Mouse (Mus musculus): ENCODE results near the gene Cphx3.
"Not testable (repeated sequence)": the region's sequence is repeated elsewhere in the genome, so short reads cannot be mapped to it uniquely, and the experiment has no call there.

Gene Cphx3

DNA sequence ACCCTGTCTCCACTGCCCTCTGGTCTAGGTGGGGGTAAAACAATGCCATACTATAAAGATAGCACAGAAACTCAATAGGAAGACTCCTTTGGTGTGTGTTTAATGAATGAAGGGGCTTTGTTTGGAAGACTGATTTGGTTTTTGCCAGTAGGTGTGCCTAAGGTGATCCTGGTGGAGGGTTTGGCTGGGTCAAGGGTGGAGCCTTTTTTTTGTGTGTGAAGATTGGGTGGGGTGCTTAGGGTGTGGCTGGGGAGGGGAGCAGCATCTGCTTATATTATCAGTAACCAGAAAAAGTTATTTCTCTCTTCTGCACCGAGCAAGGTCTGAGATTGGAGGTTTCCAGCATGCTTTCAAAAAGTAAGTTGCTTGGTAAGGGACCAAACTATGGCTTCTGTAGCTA lies at the start of gene Cphx3:
TSS of gene Cphx3 (plus strand) at position 301 of the 400 bp plus-strand sequence.
- not testable (repeated sequence) for DNase-seq (ENCODE audit: low read depth)

DNA sequence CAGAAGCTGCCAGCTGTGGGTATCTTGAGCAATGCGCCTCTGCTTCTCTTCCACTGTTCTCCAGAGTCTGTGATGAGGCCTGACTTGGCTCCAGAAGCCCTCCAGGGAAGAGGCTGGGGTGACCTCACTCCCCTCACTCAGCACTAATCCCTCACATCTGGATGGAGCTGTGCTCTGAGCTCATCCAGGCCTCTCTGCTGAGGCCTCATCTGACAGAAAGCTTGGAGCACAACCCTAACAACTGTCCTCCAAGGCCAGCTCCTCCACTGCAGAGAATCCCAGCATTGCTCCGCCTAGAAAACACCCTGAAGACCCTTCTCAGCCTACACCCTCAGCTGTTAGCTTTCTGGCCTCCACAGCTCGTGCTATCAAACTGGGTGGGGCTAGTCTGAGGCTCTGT lies 47.7 kb upstream of the Cphx3 start:
- not testable (repeated sequence) for DNase-seq (ENCODE audit: low read depth)

DNA sequence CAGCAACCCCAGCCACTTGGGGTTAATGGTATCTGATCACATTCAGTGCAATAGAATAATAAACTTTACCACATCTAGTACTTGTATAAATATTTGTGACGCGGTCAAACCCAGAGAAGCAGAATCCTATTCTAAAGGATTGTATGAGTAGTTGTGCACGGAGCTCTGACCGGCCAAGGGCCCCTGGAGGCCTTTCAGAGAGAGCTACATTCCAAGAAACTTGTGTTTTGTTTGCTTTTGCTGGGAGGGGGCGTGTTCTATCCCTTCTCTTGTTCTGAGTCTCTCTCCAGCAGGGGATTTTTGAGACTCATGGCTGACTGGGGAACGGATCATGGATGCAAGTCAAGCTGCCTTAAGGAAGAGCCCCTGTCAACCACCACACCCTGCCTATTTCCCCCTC lies 46.7 kb upstream of the Cphx3 start:
- DNase-seq (ENCODE audit: low read depth), result not testable (repeated sequence)

DNA sequence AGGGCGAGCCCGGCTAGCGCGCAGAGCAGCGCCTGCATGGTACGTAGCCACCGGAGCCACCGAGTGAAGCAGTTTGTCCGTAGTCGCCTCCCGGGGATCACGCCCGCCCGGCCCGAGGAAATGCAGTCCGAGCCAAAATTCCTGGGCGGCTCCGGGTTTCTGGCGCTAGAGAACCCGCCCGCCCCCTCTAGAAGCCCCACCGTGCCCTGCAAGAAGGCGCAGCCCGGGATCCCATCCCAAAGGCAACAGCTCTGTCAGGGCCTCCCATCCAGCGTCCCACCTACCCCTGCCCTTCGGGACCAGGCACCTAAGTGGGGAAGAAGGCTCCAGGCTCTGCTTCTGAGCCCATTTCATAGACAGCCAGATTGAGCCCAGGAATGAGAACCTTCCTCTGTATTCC lies 39.5 kb upstream of the Cphx3 start, which contains the start of gene Gm9780:
TSS of gene Gm9780 (minus strand) at position 101 of the 400 bp plus-strand sequence.
- not testable (repeated sequence) for DNase-seq (ENCODE audit: low read depth)

DNA sequence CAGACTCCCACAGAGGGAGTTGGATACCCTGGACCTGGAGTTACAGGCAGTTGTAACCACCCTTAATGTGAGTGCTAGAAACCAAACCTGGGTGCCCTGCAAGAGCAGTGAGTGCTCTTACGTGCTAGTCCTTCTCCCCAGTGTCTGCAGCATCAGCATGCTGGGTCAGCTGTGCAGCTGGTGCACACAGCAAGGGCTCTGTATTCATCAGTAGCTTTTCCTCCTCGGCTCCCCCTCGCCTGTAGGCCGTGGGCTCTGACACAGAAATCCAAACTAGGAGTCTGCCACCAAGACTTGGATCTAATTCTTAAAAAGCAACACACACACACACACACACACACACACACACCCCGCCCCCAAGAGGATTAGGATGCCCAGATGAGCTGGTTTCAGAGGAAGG lies 37.1 kb upstream of the Cphx3 start:
- not testable (repeated sequence) for DNase-seq (ENCODE audit: low read depth)

DNA sequence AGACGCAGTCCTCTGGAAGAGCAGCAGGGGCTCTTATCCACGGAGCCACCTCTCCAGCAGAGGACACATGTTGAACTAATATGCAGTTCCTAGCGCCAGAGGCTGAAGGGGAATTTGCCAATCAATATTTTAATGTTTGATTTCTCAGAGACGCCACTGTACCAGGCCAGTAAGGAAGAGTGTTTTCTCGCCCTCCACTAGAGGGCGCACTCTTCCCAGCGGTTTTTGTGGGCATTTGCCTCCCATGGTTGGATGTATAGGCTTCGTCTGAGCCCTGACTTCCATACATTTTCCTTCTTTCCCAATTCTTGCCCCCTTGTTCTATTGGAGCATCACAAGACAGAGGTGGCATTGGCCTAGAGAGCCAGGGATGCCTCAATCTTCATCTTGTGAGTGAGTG lies 35.1 kb upstream of the Cphx3 start:
- not testable (repeated sequence) for DNase-seq (ENCODE audit: low read depth)

DNA sequence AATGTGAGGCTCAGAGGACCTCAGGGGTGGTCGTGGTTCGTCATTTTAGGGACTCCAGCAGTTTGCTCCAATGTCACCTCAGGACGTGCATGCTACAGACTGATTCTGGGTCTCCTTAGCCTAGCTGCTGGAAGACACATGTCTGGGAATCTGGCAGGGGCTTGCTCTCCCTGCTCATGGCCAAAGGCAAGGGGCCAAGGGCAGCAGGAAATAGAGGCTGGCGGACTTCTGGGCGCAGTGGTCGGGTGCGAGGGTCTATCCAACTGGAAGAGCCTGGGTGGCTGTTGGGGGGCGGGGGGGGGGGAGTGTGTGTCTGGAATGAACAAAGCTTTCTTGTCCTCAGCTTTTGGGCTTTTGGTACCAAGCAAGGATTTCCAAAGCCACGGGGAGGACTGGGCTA lies 33.3 kb upstream of the Cphx3 start:
- not testable (repeated sequence) for DNase-seq (ENCODE audit: low read depth)

DNA sequence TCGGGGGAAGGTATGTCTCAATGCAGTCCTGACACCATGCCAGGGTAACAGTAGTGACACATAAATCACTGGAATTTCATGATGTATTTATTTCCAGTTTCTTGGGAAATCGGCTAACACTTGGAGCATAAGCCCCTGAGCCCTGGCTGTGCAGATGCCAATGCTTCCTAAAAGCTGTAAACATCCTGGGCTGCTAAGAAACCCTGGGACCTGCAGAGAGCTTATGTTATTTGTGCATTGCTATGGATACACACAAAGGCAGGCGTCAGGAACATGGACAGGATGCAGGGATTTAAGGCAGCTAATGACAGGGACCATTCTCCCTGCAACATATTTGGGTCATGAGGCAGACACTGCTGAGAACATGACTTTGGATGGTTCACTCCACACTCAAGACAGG lies 23.9 kb upstream of the Cphx3 start:
- DNase-seq (ENCODE audit: low read depth), result not testable (repeated sequence)

DNA sequence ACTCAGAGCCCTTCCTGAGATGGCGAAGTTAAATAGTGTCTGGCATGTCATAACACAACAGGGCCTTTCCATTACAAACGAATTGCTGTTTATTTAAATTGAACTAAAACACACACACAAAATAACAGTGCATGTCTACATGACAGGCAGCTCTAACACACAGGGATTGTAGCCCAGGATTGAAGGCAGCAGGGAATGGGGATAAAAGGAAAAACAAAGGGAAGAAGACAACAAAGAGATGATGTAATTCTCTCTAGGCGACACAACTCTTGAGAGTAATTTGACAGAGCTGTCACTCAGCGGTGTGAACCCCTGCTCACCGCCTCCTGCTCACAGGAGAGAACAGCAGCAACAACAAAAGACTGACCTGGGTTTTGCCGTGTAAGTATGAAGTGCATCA lies 22.7 kb upstream of the Cphx3 start:
- not testable (repeated sequence) for DNase-seq (ENCODE audit: low read depth)

DNA sequence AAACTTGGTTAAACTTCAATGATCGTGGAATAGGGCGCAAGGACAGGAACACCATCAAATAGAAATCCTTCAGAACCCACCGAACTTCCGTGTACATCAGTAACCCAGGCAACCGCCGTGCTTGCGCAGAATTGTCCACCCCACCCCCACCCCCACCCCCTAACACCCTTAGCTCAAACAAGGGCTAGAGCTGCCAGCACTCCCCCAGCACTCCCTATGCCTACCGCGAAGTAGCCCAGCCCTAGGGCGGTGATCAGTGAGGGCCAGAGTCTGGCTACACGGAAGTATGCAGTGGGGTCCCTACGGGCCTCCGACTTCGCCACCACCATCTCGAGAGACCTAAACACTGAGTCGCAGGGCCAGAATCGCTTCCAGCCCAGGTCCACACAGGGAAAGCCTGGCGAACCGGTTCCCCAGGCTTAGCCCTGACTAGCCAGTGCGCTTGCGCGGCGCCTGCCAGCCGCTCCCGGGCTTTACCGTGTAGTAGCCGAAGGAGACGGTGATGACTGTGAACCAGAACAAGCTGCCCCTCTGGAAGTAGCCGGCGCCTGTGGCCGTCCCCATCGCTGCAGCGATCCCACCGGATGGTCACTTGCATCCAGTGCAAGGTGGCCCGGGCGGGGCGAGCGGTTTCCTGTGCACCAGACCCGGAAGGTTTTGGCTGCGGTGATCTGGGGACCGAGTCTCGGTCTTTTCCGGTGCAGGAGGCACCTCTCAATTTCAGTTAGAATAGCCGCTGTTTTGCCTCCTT lies 15.3 kb upstream of the Cphx3 start:
- not testable (repeated sequence) for DNase-seq (ENCODE audit: low read depth)

DNA sequence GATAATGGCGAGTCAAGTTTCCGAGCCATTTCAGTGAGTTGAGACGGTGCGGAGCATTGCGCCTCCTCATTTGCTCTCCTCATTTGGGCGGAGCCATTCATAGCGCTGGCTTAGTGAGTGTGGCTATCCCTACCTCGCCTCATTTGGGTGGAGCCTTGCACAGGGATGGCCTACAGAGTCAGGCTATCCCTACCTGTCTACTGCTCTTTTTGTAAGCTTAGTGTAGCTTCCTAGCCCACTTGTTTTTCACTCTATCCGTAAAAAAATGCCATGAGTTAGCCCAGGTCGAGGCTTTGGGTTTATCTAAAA lies 14.8 kb upstream of the Cphx3 start, which contains the start of gene Tmem254c:
TSS of gene Tmem254c (minus strand) at position 31 of the 309 bp plus-strand sequence.
- not testable (repeated sequence) for DNase-seq (ENCODE audit: low read depth)

DNA sequence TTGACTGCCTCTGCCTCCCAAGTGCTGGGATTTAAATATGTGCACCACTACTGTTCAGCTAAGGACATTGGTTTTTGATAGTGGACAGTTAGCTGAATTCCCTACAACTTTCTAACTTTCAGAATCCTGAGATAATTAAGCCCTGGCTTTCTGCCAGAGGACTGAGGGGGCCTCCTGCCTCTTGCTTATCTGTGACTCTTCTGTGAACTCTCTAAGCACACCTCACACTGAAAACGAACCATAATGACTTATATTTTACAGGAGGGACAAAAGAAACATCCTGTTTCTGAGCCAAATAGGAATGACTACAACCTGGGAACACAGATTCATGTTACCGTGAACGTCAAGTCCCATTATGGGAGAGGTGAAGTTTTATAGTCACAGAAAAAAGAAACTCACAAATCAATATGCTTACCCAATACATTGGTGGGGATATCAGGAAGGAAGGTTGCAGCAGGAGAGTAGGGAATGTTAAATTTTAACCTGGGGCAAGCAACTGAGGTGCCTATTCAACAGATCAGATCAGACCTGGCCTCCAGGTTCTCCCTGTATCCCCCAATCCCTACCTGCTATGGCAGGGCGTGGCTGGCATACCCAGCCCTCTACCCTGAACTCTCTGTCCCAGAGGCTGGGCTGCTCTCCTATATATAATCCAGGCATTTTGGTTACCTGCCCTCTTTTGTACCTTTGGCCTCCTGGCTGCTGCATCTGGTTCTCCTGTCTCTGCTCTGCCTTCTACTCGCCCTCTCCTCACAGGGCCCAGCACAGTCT lies 5.3 kb upstream of the Cphx3 start:
- DNase-seq (ENCODE audit: low read depth), result not testable (repeated sequence)

DNA sequence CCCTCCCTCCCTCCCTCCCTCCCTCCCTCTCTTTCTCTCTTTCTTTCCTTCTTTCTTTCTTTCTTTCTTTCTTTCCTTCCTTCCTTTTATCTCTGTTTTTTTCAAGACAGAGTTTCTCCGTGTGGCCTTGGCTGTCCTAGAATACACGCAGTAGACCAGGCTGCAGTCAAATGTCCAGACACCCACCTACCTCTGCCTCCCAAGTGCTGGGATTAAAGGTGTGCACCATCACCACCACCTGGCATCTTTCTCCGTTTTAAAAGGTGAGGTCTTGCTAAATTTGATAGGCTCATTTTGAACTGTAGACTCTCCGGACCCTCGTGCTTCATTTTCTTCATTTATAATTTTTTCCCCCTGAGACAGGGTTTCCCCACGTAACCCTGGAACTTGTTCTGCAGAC lies 881 bp upstream of the Cphx3 start, which contains the start of gene Cphx2:
TSS of gene Cphx2 (plus strand) at position 301 of the 400 bp plus-strand sequence.
- not testable (repeated sequence) for DNase-seq (ENCODE audit: low read depth)

DNA sequence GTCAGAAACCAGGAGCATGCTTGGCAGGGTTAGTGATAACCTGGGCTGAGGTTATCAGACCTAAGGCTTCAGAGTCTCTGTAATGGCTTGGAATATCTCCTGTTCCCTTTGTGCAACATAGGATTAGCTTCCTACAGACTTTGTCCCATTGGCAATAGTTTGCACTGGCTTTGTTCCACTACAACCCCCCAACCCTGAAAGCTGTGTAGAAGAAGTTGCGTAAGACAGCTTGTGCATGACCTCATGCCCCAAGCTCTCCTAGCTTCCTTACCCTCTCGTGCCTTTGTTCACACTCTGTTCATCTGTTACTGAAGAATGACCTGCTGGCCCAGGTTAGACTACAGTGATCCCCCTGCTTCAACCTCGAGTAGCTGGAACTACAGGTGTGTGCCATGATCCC lies 15.5 kb downstream of the Cphx3 start:
- not testable (repeated sequence) for DNase-seq (ENCODE audit: low read depth)

DNA sequence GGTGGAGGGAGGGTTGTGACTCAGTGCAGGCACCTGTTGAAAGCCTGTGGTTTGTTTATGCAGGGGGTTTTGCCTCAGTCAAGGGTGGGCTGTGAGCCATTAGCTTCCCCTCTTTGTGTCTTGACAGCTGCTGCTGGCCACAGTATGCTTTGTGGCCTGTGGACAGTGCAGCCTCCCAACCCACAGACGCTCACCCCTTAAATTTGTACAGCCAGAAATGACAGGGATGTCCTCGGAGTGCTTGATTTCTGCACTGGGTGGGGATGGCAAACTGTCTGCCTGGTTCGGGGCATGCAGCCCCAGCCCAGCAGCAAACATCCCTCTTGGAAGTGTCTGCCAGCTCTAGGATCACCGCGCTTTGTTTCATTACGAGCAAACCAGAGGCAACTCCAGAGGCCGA lies 36.1 kb downstream of the Cphx3 start, which contains the start of gene Duxbl2:
TSS of gene Duxbl2 (plus strand) at position 200 of the 400 bp plus-strand sequence.
- DNase-seq (ENCODE audit: low read depth), result not testable (repeated sequence)

DNA sequence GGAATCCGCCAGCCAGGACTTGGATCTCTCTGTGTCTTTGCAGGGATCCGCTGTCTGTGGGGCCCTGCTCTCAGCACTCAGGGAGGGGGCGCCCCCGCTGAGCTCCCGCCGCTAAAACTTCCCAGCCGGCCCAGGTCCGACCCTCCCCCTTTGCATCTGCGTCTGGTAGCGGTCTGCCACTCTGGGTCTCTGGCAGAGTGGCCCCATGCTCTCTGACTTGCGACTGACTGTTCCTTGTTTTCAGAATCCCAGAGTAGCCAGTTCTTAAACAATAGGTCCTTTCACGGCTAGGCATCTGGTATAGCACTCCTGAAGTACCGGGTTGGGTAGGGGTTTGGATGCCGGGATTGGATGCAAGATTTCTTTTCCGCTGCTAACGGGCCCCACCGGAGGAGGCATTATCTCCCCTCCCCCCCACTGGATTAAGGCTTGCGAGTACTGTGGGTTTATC lies 36.5 kb downstream of the Cphx3 start:
- DNase-seq (ENCODE audit: low read depth), result not testable (repeated sequence)

DNA sequence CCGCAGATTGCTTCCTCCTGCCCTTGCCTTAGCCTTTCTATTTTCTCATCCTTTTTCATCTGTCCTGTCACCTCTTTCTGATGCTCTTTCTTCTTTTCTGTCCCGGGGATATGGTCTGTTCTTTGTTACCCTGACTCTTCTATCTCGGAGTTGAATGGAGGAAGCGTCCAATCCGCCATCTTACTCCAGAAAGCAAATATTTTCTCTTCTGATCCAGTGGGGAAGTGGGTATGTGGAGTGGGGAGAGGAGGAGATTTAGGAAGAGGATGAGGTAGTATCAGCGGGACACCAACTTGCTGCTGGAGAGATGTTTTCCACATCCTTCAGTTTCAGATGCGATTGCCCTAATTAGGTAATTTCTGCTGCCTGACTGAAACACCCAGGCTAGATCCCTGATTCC lies 37.0 kb downstream of the Cphx3 start:
- not testable (repeated sequence) for DNase-seq (ENCODE audit: low read depth)

DNA sequence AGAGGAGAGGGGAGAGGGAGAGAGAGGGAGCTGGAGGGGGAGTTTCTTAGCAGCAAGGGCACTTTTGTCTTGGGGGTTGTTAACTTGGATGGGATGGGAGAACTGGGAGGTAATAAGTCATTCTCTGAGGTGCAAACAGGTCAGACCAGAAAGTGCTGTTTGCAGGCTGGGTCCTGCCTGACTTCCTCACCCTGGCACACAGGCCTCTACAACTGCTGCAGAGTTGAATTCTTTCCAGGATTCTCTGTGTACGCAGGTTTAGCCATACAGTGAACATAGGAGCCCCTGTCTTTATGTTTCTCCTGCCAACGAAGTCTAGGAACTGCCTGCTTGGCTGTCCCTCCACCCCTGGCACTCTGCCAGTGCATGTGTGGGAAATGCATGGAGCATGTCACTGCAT lies 65.0 kb downstream of the Cphx3 start:
- not testable (repeated sequence) for DNase-seq (ENCODE audit: low read depth)

DNA sequence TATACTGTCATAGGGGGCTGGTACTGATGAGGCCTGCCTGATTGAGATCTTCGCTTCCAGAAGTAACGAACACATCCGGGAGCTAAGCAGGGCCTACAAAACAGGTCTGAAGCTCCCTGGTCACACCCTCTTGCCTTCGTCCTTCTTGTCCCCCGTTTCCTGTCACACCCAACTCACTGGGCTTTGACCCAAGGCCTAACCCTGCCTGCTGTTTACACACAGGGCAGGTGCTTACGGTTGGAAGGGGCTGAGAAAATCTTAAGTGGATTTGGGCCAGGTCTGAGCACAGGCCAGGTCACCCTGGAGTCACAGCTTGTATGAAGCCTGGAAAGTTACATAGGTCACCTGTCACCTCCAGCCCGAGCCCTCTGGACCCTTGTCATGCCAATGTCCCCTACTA lies 73.9 kb downstream of the Cphx3 start:
- DNase-seq (ENCODE audit: low read depth), result not testable (repeated sequence)

DNA sequence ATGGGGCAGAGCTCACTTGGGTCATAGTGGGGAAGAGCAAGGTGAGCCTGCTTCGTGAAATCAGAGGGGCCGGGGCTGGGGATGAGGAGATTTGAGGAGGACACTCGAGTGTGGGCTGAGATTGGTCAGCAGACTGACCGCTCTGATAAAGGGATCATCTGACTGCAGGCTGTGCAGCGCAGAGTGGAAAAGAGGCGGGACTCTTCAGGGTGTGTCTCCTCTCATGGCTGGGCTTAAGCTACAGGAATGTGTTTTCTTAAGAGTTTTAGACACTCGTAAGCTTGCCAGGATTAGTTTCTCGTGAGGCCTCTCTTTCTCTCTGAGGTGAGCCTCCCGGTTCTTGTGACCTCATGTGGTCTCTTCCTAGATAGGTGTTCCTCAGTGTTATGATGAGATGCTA lies 79.1 kb downstream of the Cphx3 start:
- not testable (repeated sequence) for DNase-seq (ENCODE audit: low read depth)

DNA sequence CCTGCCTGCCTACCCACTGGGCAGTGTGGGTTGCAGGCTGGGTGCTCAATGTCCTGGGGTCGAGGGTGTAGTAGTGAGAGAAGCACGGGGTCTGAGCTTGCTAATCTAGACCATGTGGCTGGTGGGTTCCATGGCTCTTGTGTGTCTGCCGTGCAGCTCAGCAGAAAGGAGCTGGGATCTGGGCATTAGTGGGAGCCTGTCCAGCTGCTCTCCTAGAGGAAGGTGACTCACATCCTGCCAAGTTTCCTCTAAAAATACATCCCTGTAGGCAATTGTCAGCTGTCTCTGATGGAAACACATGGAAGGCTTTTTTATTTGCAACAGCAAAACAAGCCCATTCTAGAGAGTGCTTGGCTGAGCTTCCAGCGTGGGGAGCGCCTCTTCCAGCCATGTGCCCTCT lies 80.3 kb downstream of the Cphx3 start:
- not testable (repeated sequence) for DNase-seq (ENCODE audit: low read depth)

DNA sequence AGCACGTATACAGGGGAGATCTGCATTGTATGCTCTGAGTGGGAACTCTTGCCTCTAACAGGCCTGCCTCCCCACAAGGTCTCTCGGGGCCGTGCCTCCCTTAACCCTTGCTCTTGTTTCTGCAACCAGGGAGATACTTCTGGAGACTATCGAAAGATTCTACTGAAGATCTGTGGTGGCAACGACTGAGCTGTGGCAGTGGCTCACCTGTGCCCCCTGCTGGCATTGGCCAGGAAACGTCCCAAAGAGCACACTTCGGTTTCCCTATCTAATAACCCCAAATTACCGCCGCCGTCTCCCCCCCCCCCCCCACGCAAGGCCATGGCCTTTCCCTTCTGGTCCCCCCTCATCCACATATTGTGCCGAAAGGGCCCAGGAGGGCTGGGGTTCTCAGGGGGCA lies 83.2 kb downstream of the Cphx3 start:
- DNase-seq (ENCODE audit: low read depth), result not testable (repeated sequence)

DNA sequence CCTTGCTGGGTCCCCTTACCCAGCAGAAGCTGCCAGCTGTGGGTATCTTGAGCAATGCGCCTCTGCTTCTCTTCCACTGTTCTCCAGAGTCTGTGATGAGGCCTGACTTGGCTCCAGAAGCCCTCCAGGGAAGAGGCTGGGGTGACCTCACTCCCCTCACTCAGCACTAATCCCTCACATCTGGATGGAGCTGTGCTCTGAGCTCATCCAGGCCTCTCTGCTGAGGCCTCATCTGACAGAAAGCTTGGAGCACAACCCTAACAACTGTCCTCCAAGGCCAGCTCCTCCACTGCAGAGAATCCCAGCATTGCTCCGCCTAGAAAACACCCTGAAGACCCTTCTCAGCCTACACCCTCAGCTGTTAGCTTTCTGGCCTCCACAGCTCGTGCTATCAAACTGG lies 91.9 kb downstream of the Cphx3 start:
- DNase-seq (ENCODE audit: low read depth), result not testable (repeated sequence)
